Mouse (Mus musculus): Measurements from ENCODE around the gene Nkain2. TPM values are rescaled to one million over a fixed set of nuclear protein-coding genes. Genes with fewer than 3 reads are reported as not detected.

Gene Nkain2
- 0.16 TPM for polyA plus RNA-seq (2012; fragmentation: generic; extraction: Trizol)
- long read RNA-seq, experiment 1, partial matches to known transcripts, result 0 of 1 reads
- long read RNA-seq, experiment 1, other reads (novel, unspliced or antisense), result 1 of 1 reads
- long read RNA-seq, experiment 2, result 0 reads

- no peaks in the 10 kb centered on the region for H3K79me3 ChIP-seq (ENCODE audit: low read depth)
- no peaks in the 10 kb centered on the region for H3K27me3 ChIP-seq (ENCODE audit: control insufficient read depth, insufficient read depth, insufficient read length)
- peak within 1 kb of the TSS; percentile 47 for H3ac ChIP-seq (ENCODE audit: control insufficient read depth, insufficient read length, low read depth)
- H3K79me2 ChIP-seq (ENCODE audit: control insufficient read depth, insufficient read depth), result no peaks in the 10 kb centered on the region
- H3K4me3 ChIP-seq (ENCODE audit: insufficient read depth, poor library complexity, severe bottlenecking), result peak within 1 kb of the TSS; percentile 25
- no peak for TF ChIP-seq MYOD1 (IDR thresholded peaks at IDR 0.05; ENCODE audit: control insufficient read depth, insufficient read length, low read depth)
- no peak for TF ChIP-seq FOSL1 (IDR thresholded peaks at IDR 0.05; ENCODE audit: insufficient read depth, low read length, poor library complexity, severe bottlenecking)
- no peak for TF ChIP-seq USF1 (IDR thresholded peaks at IDR 0.05; ENCODE audit: low read depth)
- TF ChIP-seq CEBPB (IDR thresholded peaks at IDR 0.05; ENCODE audit: low read depth), result no peak
- TF ChIP-seq MAX (IDR thresholded peaks at IDR 0.05), result no peak
- TF ChIP-seq MYOG (IDR thresholded peaks at IDR 0.05; ENCODE audit: control insufficient read depth, extremely low read depth, insufficient read length), result no peak
- peak; percentile 21 for TF ChIP-seq CTCF (IDR thresholded peaks at IDR 0.05; ENCODE audit: control insufficient read depth, insufficient read depth, insufficient read length)
- no peaks in the 10 kb centered on the region for H3K36me3 ChIP-seq (ENCODE audit: control insufficient read depth, insufficient read depth)
Observed at GRCm38 (mm10) chr10:32889652-32890506, at the start of gene Nkain2. TSS of gene Nkain2 (minus strand) at chr10:32890462.

DNA sequence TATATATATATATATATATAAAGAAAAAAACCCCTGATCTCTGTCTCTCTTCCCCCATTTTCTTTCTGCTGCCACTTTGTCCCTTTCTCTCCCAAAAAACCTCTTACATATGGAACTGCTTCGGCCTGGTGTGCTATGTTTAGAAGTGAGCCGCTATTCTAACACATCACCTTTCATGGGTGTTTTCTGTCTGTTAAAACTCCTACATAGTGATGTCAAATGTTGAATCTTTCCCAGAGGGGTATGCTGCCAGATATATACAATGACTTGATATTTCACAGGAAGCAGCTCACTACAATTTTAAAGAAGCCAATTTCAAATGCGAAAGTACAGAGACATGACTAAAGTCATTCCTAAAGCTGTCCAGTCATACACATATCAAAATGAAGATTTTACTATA is 49.6 kb upstream of the Nkain2 start:
- no peak for TF ChIP-seq CEBPB (IDR thresholded peaks at IDR 0.05; ENCODE audit: low read depth)
- no peak for TF ChIP-seq CTCF (IDR thresholded peaks at IDR 0.05; ENCODE audit: control insufficient read depth, insufficient read depth, insufficient read length)
- no peak for TF ChIP-seq USF1 (IDR thresholded peaks at IDR 0.05; ENCODE audit: low read depth)
- Histone ChIP-seq H3K79me3 (ENCODE audit: low read depth) (no peaks in the 10 kb centered on the region), H3ac (ENCODE audit: control insufficient read depth, insufficient read length, low read depth) (no peak overlapping the region), H3K36me3 (ENCODE audit: control insufficient read depth, insufficient read depth) (no peaks in the 10 kb centered on the region), H3K27me3 (ENCODE audit: control insufficient read depth, insufficient read depth, insufficient read length) (no peaks in the 10 kb centered on the region), H3K4me3 (ENCODE audit: insufficient read depth, poor library complexity, severe bottlenecking) (no peak overlapping the region), H3K79me2 (ENCODE audit: control insufficient read depth, insufficient read depth) (no peaks in the 10 kb centered on the region)

DNA sequence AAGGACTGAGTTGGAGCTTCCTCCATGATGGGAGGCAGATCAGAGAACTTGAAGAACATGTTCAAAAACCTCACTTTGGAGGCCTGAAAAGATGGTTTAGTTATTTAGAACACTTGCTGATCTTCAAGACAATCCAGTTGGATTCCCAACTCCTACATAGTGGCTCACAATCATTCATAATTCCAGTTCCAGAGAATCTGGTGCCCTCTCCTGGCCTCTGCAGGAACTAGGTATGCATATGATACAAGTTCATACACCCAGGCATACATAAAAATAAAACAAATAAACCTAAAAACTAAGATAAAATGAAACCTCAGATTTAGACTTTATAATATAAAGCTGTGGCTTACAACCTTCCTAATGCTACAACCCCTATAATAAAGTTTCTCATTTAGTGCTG is 4.8 kb upstream of the Nkain2 start:
- Histone ChIP-seq H3K79me3 (ENCODE audit: low read depth) (no peaks in the 10 kb centered on the region), H3ac (ENCODE audit: control insufficient read depth, insufficient read length, low read depth) (no peak overlapping the region), H3K79me2 (ENCODE audit: control insufficient read depth, insufficient read depth) (no peaks in the 10 kb centered on the region), H3K4me3 (ENCODE audit: insufficient read depth, poor library complexity, severe bottlenecking) (no peak overlapping the region), H3K27me3 (ENCODE audit: control insufficient read depth, insufficient read depth, insufficient read length) (no peaks in the 10 kb centered on the region), H3K36me3 (ENCODE audit: control insufficient read depth, insufficient read depth) (no peaks in the 10 kb centered on the region)
- TF ChIP-seq CEBPB (IDR thresholded peaks at IDR 0.05; ENCODE audit: low read depth), result no peak
- TF ChIP-seq FOSL1 (IDR thresholded peaks at IDR 0.05; ENCODE audit: insufficient read depth, low read length, poor library complexity, severe bottlenecking), result no peak
- no peak for TF ChIP-seq USF1 (IDR thresholded peaks at IDR 0.05; ENCODE audit: low read depth)
- no peak for TF ChIP-seq CTCF (IDR thresholded peaks at IDR 0.05; ENCODE audit: control insufficient read depth, insufficient read depth, insufficient read length)
- TF ChIP-seq MAX (IDR thresholded peaks at IDR 0.05), result no peak
- no peak for TF ChIP-seq MYOG (IDR thresholded peaks at IDR 0.05; ENCODE audit: control insufficient read depth, extremely low read depth, insufficient read length)
- TF ChIP-seq MYOD1 (IDR thresholded peaks at IDR 0.05; ENCODE audit: control insufficient read depth, insufficient read length, low read depth), result no peak

- Histone ChIP-seq H3ac (ENCODE audit: control insufficient read depth, insufficient read length, low read depth) (no peak overlapping the region), H3K36me3 (ENCODE audit: control insufficient read depth, insufficient read depth) (no peaks in the 10 kb centered on the region), H3K27me3 (ENCODE audit: control insufficient read depth, insufficient read depth, insufficient read length) (no peaks in the 10 kb centered on the region), H3K4me3 (ENCODE audit: insufficient read depth, poor library complexity, severe bottlenecking) (peak overlapping the region; percentile 25), H3K79me2 (ENCODE audit: control insufficient read depth, insufficient read depth) (no peaks in the 10 kb centered on the region), H3K79me3 (ENCODE audit: low read depth) (no peaks in the 10 kb centered on the region)
- no peak for TF ChIP-seq CEBPB (IDR thresholded peaks at IDR 0.05; ENCODE audit: low read depth)
- no peak for TF ChIP-seq FOSL1 (IDR thresholded peaks at IDR 0.05; ENCODE audit: insufficient read depth, low read length, poor library complexity, severe bottlenecking)
- TF ChIP-seq USF1 (IDR thresholded peaks at IDR 0.05; ENCODE audit: low read depth), result no peak
- TF ChIP-seq CTCF (IDR thresholded peaks at IDR 0.05; ENCODE audit: control insufficient read depth, insufficient read depth, insufficient read length), result peak; percentile 32
- TF ChIP-seq MYOG (IDR thresholded peaks at IDR 0.05; ENCODE audit: control insufficient read depth, extremely low read depth, insufficient read length), result no peak
- TF ChIP-seq MYOD1 (IDR thresholded peaks at IDR 0.05; ENCODE audit: control insufficient read depth, insufficient read length, low read depth), result no peak
- TF ChIP-seq MAX (IDR thresholded peaks at IDR 0.05), result no peak
Observed at GRCm38 (mm10) chr10:32890507-32891131, 357 bp upstream of the Nkain2 start.

DNA sequence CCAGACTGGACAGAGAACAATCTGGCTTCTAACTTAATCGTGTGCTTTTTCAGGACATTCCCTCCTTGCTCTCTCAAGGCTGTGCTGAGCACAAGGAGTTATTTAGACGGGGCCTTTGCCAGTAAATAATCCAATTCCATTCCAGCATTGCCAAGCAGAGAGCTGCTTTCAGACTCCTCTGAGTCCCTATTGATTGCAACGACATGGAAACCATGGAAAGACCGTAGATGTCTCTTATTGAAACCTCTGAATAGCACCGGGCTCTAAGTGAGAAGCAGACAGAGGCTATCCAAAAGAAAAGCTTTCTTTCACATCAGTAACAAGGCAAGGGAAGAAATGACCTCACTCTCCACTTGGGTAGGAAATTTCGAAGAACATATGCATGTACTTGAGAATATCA is 8.3 kb downstream of the Nkain2 start:
- H3K27me3 ChIP-seq (ENCODE audit: control insufficient read depth, insufficient read depth, insufficient read length), result no peaks in the 10 kb centered on the region
- no peaks in the 10 kb centered on the region for H3K79me2 ChIP-seq (ENCODE audit: control insufficient read depth, insufficient read depth)
- no peak overlapping the region for H3ac ChIP-seq (ENCODE audit: control insufficient read depth, insufficient read length, low read depth)
- no peak overlapping the region for H3K4me3 ChIP-seq (ENCODE audit: insufficient read depth, poor library complexity, severe bottlenecking)
- H3K79me3 ChIP-seq (ENCODE audit: low read depth), result no peaks in the 10 kb centered on the region
- no peaks in the 10 kb centered on the region for H3K36me3 ChIP-seq (ENCODE audit: control insufficient read depth, insufficient read depth)
- TF ChIP-seq FOSL1 (IDR thresholded peaks at IDR 0.05; ENCODE audit: insufficient read depth, low read length, poor library complexity, severe bottlenecking) (no peak), USF1 (IDR thresholded peaks at IDR 0.05; ENCODE audit: low read depth) (no peak)

Data from C2C12 (cell line).